Mouse (Mus musculus): ENCODE data around the gene Aff4.

The Aff4 gene

GRCm38 (mm10) chr11:53456474-53457371 is 106.1 kb downstream of the Aff4 start, which contains the start of the genes Gm10447 and Shroom1:
Gm10447 (minus strand) TSS chr11:53457110.
Shroom1 (plus strand) TSS chr11:53457205.
- no peak for ATAC-seq (ENCODE audit: insufficient number of reproducible peaks, low FRiP score, low TSS enrichment)

- no peak for ATAC-seq (ENCODE audit: insufficient number of reproducible peaks, low FRiP score, low TSS enrichment)
Measured at GRCm38 (mm10) chr11:53457372-53457954, 106.8 kb downstream of the Aff4 start.

- ATAC-seq (ENCODE audit: insufficient number of reproducible peaks, low FRiP score, low TSS enrichment) = no peak
Measured at GRCm38 (mm10) chr11:53458996-53459395, 108.4 kb downstream of the Aff4 start.

GRCm38 (mm10) chr11:53460192-53460591 is 109.6 kb downstream of the Aff4 start:
- no peak for ATAC-seq (ENCODE audit: insufficient number of reproducible peaks, low FRiP score, low TSS enrichment)

- ATAC-seq (ENCODE audit: insufficient number of reproducible peaks, low FRiP score, low TSS enrichment) = no peak
Measured at GRCm38 (mm10) chr11:53461727-53462126, 111.1 kb downstream of the Aff4 start.

GRCm38 (mm10) chr11:53463551-53464424 is 113.2 kb downstream of the Aff4 start:
- ATAC-seq (ENCODE audit: insufficient number of reproducible peaks, low FRiP score, low TSS enrichment) = no peak

- ATAC-seq (ENCODE audit: insufficient number of reproducible peaks, low FRiP score, low TSS enrichment) = peak; percentile 61
Measured at GRCm38 (mm10) chr11:53466231-53466971, 115.8 kb downstream of the Aff4 start.

- ATAC-seq (ENCODE audit: insufficient number of reproducible peaks, low FRiP score, low TSS enrichment) = no peak
Measured at GRCm38 (mm10) chr11:53469294-53469967, 118.8 kb downstream of the Aff4 start.

- ATAC-seq (ENCODE audit: insufficient number of reproducible peaks, low FRiP score, low TSS enrichment) = peak; percentile 82
Measured at GRCm38 (mm10) chr11:53469968-53470695, 119.5 kb downstream of the Aff4 start, which contains the start of gene Gm9837. Gm9837 (minus strand) TSS chr11:53470479.

Measured in cerebellum, adult (tissue).